Mouse (Mus musculus): ENCODE data around the gene Nxf1.
"Not testable (repeated sequence)": the region's sequence is repeated elsewhere in the genome, so short reads cannot be mapped to it uniquely, and the experiment has no call there.

The Nxf1 gene

GRCm38 (mm10) chr19:8756635-8757387, at the start of gene Nxf1:
TSS of gene Nxf1 (plus strand) at chr19:8757073.
- DNase-seq (ENCODE audit: low read depth, low spot score), result peak; percentile 98

- DNase-seq (ENCODE audit: low read depth, low spot score), result no peak
These were observed 47.9 kb upstream of the Nxf1 start for GRCm38 (mm10) chr19:8708954-8709353.

GRCm38 (mm10) chr19:8710057-8710456, 46.8 kb upstream of the Nxf1 start:
- DNase-seq (ENCODE audit: low read depth, low spot score), result no peak

GRCm38 (mm10) chr19:8711506-8711905, 45.4 kb upstream of the Nxf1 start:
- DNase-seq (ENCODE audit: low read depth, low spot score), result no peak

GRCm38 (mm10) chr19:8711949-8712869, 44.7 kb upstream of the Nxf1 start:
- no peak for DNase-seq (ENCODE audit: low read depth, low spot score)

- DNase-seq (ENCODE audit: low read depth, low spot score), result peak; percentile 98
These were observed 44.0 kb upstream of the Nxf1 start for GRCm38 (mm10) chr19:8712870-8713305.

GRCm38 (mm10) chr19:8713306-8713996, 43.4 kb upstream of the Nxf1 start:
- DNase-seq (ENCODE audit: low read depth, low spot score), result peak; percentile 96

GRCm38 (mm10) chr19:8713997-8714652, 42.7 kb upstream of the Nxf1 start:
- DNase-seq (ENCODE audit: low read depth, low spot score), result no peak

GRCm38 (mm10) chr19:8714653-8715481, 42.0 kb upstream of the Nxf1 start:
- DNase-seq (ENCODE audit: low read depth, low spot score), result no peak

GRCm38 (mm10) chr19:8715868-8716766, 40.8 kb upstream of the Nxf1 start:
- peak; percentile 91 for DNase-seq (ENCODE audit: low read depth, low spot score)

- DNase-seq (ENCODE audit: low read depth, low spot score), result no peak
These were observed 40.0 kb upstream of the Nxf1 start for GRCm38 (mm10) chr19:8716767-8717475.

- DNase-seq (ENCODE audit: low read depth, low spot score), result peak; percentile 85
These were observed 38.5 kb upstream of the Nxf1 start for GRCm38 (mm10) chr19:8718357-8718756.

- not testable (repeated sequence) for DNase-seq (ENCODE audit: low read depth, low spot score)
These were observed 37.8 kb upstream of the Nxf1 start for GRCm38 (mm10) chr19:8719037-8719436.

GRCm38 (mm10) chr19:8721378-8721777, 35.5 kb upstream of the Nxf1 start:
- no peak for DNase-seq (ENCODE audit: low read depth, low spot score)

GRCm38 (mm10) chr19:8722021-8722420, 34.9 kb upstream of the Nxf1 start:
- no peak for DNase-seq (ENCODE audit: low read depth, low spot score)

GRCm38 (mm10) chr19:8722559-8722906, 34.3 kb upstream of the Nxf1 start:
- DNase-seq (ENCODE audit: low read depth, low spot score), result no peak

- peak; percentile 99 for DNase-seq (ENCODE audit: low read depth, low spot score)
These were observed 33.8 kb upstream of the Nxf1 start, which contains the start of gene Slc3a2 for GRCm38 (mm10) chr19:8722907-8723573. TSS of gene Slc3a2 (minus strand) at chr19:8723369.

Measured in ZHBTc4 (cell line).